Mouse (Mus musculus): Measurements from ENCODE around the gene Rpl11.

DNA sequence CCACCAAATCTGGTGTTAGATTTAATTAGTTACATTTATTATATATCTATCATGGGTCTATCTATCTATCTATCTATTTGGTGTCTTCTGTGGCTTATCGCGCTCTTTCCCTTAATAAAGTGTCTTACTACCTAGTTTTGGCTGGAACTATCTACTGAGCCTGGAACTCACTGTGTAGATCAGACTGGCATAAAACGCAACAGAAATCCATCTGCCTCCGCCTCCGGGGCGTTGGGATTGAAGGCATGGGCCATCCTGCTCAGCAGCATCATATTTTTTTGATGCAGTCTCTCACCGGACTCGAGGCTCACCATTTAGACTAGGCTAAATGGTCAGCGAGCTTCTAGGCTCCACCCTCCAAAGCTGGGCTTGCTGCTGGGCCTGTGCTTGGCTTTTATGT, 65.5 kb downstream of the Rpl11 start:
- TF ChIP-seq CTCF (IDR thresholded peaks at IDR 0.05; ENCODE audit: extremely low read depth, insufficient read length, insufficient replicate concordance, low read depth, low read length) (no peak), POLR2A (IDR thresholded peaks at IDR 0.05; ENCODE audit: low read depth, low read length) (no peak)
